Mouse (Mus musculus) lung, embryonic 14.5 days (tissue): ENCODE data around the gene Ablim2. TPM values are rescaled to one million over a fixed set of nuclear protein-coding genes. Genes with fewer than 3 reads are reported as not detected.

ENCODE experiments used
- ATAC-seq: fragments of 200-750 bp; cut with Nextera tagmentation; 2 replicates; pipeline ENCODE4 v1.8.0; 2017; ENCODE audit warnings: mild to moderate bottlenecking, moderate TSS enrichment, moderate library complexity; ENCODE audit not compliant: insufficient read depth
- DNase-seq: peaks from one replicate; pipeline ENCODE4 v3.0.0-alpha.2; 2015
- H3K27ac ChIP-seq: fragments of 300-500 bp; sonication (generic); 2 replicates; pipeline ENCODE4 v1.5.1; 2014; ENCODE audit warnings: low read depth, mild to moderate bottlenecking, moderate library complexity
- H3K27me3 ChIP-seq: fragments of 300-500 bp; sonication (generic); 2 replicates; pipeline ENCODE4 v1.6.1; 2014; ENCODE audit warnings: low read length, control low read depth; ENCODE audit not compliant: insufficient read depth
- H3K36me3 ChIP-seq: fragments of 300-500 bp; sonication (generic); 2 replicates; pipeline ENCODE4 v1.6.1; 2014; ENCODE audit warnings: control low read depth; ENCODE audit not compliant: insufficient read depth
- H3K4me1 ChIP-seq: fragments of 300-500 bp; sonication (generic); 2 replicates; pipeline ENCODE4 v1.6.1; 2014; ENCODE audit warnings: antibody characterized with exemption, control low read depth; ENCODE audit not compliant: insufficient read depth
- H3K4me2 ChIP-seq: fragments of 300-500 bp; sonication (generic); 2 replicates; pipeline ENCODE4 v1.6.1; 2014; ENCODE audit warnings: mild to moderate bottlenecking
- H3K4me3 ChIP-seq: fragments of 300-500 bp; sonication (generic); 2 replicates; pipeline ENCODE4 v1.5.1; 2014; ENCODE audit warnings: low read depth, low read length
- H3K9ac ChIP-seq: fragments of 300-500 bp; sonication (generic); 2 replicates; pipeline ENCODE4 v1.6.1; 2014
- H3K9me3 ChIP-seq: fragments of 300-500 bp; sonication (generic); 2 replicates; pipeline ENCODE4 v1.6.1; 2016; ENCODE audit warnings: low read depth, low read length, control low read depth
- CTCF ChIP-seq: IDR thresholded peaks from 2 replicates; pipeline ENCODE4 v1.5.1; 2016; ENCODE audit warnings: antibody characterized with exemption, low read depth
- WGBS: fragments of 180-500 bp; shearing (Covaris S2); extraction: QIAGEN DNeasy Blood & Tissue Kit; methylation state at CpG from one replicate; pipeline ENCODE4 v1.1.7; 2014; 5-methylcytosine and 5-hydroxymethylcytosine counted together
- polyA plus RNA-seq: library from polyadenylated mRNA; unstranded; fragments of >200 nt; fragmentation: Nextera tagmentation; extraction: Ambion mirVana; gene quantifications from 2 replicates; pipeline ENCODE4 v1.2.1, GENCODE M21; 2014

Ablim2 gene
- polyA plus RNA-seq, 1 experiment from 2014 or later, result 0.36 TPM

DNA sequence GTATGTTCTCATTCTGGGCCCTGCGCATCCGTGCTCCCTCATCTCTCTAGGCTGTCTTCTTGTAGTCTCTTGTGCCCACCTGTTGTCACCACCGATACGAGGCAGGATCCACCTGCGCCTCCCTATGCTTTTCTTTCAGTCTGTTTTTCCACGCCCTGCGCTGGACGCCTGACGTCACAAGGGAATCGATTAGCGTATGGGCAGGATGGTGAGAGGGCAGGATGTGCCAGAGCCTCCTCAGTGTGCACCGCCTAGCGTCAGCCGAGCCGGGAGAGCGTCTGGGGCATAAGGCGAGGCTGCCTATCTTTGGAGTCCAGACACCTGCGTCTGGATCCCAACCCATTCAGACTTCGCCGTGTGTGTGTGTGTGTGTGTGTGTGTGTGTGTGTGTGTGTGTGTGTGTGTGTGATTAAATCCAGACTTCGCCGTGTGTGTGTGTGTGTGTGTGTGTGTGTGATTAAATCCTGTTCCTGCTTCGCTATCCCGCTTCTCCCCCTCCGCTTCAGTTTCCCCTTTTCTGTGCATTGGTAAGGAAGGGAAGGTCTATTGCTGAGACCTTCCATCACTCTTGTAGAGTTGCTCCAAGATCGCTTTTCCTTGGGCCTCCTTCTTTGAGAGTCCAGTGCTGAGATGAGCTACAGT is 562 bp upstream of the Ablim2 start:
- Histone ChIP-seq H3K4me3 (peak overlapping the region; percentile 53), H3K27me3 (peaks cover 43% of the 10 kb centered on the region), H3K4me2 (peak overlapping the region; percentile 98), H3K9me3 (no peaks in the 10 kb centered on the region), H3K36me3 (no peaks in the 10 kb centered on the region), H3K4me1 (no peaks in the 10 kb centered on the region), H3K9ac (no peak overlapping the region), H3K27ac (no peak overlapping the region)
- DNase-seq (no peak), ATAC-seq (peak; percentile 22)
- no peak for TF ChIP-seq CTCF
- WGBS, result 13% methylated on average over 26 of the region's 26 CpGs

GRCm38 (mm10) chr5:35758081-35759053 is 687 bp downstream of the Ablim2 start:
- peak overlapping the region; percentile 48 for H3K9ac ChIP-seq
- ATAC-seq, result peak; percentile 38
- H3K4me1 ChIP-seq, result no peaks in the 10 kb centered on the region
- TF ChIP-seq CTCF, result no peak
- H3K4me2 ChIP-seq, result peak overlapping the region; percentile 98
- H3K27ac ChIP-seq, result no peak overlapping the region
- peak overlapping the region; percentile 53 for H3K4me3 ChIP-seq
- no peaks in the 10 kb centered on the region for H3K9me3 ChIP-seq
- peak; percentile 19 for DNase-seq
- H3K36me3 ChIP-seq, result no peaks in the 10 kb centered on the region
- H3K27me3 ChIP-seq, result peaks cover 47% of the 10 kb centered on the region
- 2% methylated on average over 40 of the region's 40 CpGs for WGBS

GRCm38 (mm10) chr5:35761323-35761722 is 3.6 kb downstream of the Ablim2 start:
- Histone ChIP-seq H3K4me1 (no peaks in the 10 kb centered on the region), H3K9me3 (no peaks in the 10 kb centered on the region), H3K27ac (no peak overlapping the region), H3K4me3 (no peak overlapping the region), H3K27me3 (peaks cover 43% of the 10 kb centered on the region), H3K4me2 (no peak overlapping the region), H3K9ac (no peak overlapping the region), H3K36me3 (no peaks in the 10 kb centered on the region)
- TF ChIP-seq CTCF, result no peak; the same call in 1 of the 2 replicates
- DNase-seq (no peak), ATAC-seq (no peak)
- WGBS, result 63% methylated on average over 5 of the region's 5 CpGs

DNA sequence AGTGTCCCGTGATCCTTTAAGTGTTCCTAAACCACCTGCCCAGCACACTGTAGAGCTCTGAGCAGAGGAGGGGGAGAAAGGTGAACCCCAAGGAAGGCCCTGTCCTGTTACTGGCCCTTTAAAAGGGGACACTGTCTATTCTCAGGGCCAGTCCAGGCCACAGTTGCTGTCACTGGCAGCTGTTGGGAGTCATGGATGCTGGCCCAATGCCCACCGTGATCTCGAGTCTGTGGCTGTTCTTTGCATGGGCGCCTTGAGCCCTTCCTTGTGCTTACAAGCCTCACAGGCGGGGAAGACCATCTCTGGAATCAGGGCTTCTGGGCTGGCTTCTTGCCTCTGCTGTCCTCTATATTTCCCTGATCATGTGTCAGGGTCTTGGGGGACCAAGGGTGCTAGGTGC is 4.7 kb downstream of the Ablim2 start:
- no peak overlapping the region for H3K27ac ChIP-seq
- peaks cover 33% of the 10 kb centered on the region for H3K27me3 ChIP-seq
- no peak overlapping the region for H3K4me3 ChIP-seq
- DNase-seq, result peak; percentile 84
- WGBS, result 45% methylated on average over 5 of the region's 5 CpGs
- no peak for ATAC-seq
- no peaks in the 10 kb centered on the region for H3K9me3 ChIP-seq
- no peaks in the 10 kb centered on the region for H3K4me1 ChIP-seq
- no peak for TF ChIP-seq CTCF
- no peak overlapping the region for H3K9ac ChIP-seq
- no peaks in the 10 kb centered on the region for H3K36me3 ChIP-seq
- no peak overlapping the region for H3K4me2 ChIP-seq

- ATAC-seq (no peak), DNase-seq (no peak)
- H3K27me3 ChIP-seq, result peaks cover 29% of the 10 kb centered on the region
- WGBS, result 67% methylated on average over 10 of the region's 10 CpGs
- TF ChIP-seq CTCF, result no peak
- no peaks in the 10 kb centered on the region for H3K9me3 ChIP-seq
- H3K4me1 ChIP-seq, result no peaks in the 10 kb centered on the region
- H3K4me3 ChIP-seq, result no peak overlapping the region
- H3K9ac ChIP-seq, result no peak overlapping the region
- H3K36me3 ChIP-seq, result no peaks in the 10 kb centered on the region
- no peak overlapping the region for H3K4me2 ChIP-seq
- H3K27ac ChIP-seq, result no peak overlapping the region
Observed at GRCm38 (mm10) chr5:35762850-35763249, 5.2 kb downstream of the Ablim2 start.

DNA sequence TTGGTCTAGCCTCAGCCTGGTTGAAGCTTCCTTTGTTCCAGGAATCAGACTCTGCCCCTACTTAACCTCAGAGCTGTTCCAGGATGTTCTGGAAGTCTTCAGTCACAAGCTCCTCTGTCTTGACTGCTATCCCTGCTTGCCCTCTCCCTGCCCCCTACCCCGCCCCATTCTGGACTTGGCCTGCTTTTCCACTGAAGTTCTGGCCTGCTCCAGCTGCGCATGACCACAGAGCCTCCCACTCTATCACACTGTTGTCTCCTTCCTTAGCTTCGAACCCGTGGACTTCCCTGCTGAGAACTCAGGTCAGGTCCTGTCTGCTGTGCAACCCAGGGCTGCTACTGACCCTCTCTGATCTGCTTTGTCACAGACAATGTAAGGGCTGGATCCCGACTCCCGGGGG is 8.2 kb downstream of the Ablim2 start:
- H3K4me1 ChIP-seq, result no peaks in the 10 kb centered on the region
- no peak overlapping the region for H3K9ac ChIP-seq
- DNase-seq (no peak), ATAC-seq (no peak)
- no peak overlapping the region for H3K27ac ChIP-seq
- no peaks in the 10 kb centered on the region for H3K36me3 ChIP-seq
- no peak for TF ChIP-seq CTCF
- 0 out of 2 replicates have a peak, but pooled peaks cover 4% of the 10 kb centered on the region for H3K27me3 ChIP-seq
- H3K4me2 ChIP-seq, result no peak overlapping the region
- 70% methylated on average over 6 of the region's 6 CpGs for WGBS
- H3K9me3 ChIP-seq, result no peaks in the 10 kb centered on the region
- no peak overlapping the region for H3K4me3 ChIP-seq

DNA sequence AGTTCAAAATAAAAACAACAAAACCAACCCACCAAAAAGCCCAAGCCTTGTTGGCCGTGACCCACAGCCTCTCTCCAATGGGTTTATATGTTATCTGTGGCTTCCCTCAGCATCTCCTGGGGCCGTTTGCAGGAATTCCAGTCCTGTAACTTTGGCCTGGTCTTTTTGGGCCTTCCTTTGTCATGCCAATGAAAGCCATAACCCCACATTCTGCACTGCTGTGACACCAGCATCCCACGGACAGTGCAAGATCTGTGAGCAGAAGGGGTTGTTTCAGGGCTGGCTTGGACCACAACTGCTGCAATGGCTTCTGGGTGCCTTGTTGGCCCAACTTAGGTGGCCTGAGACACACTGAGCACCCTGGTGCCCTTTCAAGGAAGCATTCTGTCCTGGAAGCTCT is 10.8 kb downstream of the Ablim2 start:
- 63% methylated on average over 3 of the region's 3 CpGs for WGBS

More for the DNA sequence above, 10.8 kb downstream of the Ablim2 start:
- Histone ChIP-seq H3K4me2 (no peak overlapping the region), H3K9ac (no peak overlapping the region), H3K4me3 (no peak overlapping the region), H3K9me3 (no peaks in the 10 kb centered on the region), H3K27ac (no peak overlapping the region), H3K36me3 (no peaks in the 10 kb centered on the region), H3K4me1 (no peaks in the 10 kb centered on the region), H3K27me3 (no peaks in the 10 kb centered on the region)
- ATAC-seq (no peak), DNase-seq (no peak)
- TF ChIP-seq CTCF, result no peak
